Mouse (Mus musculus) embryonic facial prominence, embryonic 14.5 days (tissue): Measurements from ENCODE around the gene Lsm8. TPM values are rescaled to one million over a fixed set of nuclear protein-coding genes. Genes with fewer than 3 reads are reported as not detected.
"Not testable (repeated sequence)": the region's sequence is repeated elsewhere in the genome, so short reads cannot be mapped to it uniquely, and the experiment has no call there.

ENCODE experiments used
- ATAC-seq: fragments of 200-750 bp; cut with Nextera tagmentation; 2 replicates; pipeline ENCODE4 v1.8.0; 2017; ENCODE audit warnings: low read depth, moderate number of reproducible peaks, moderate TSS enrichment
- DNase-seq: peaks from one replicate; pipeline ENCODE4 v3.0.0-alpha.2; 2015; ENCODE audit warnings: low spot score
- H3K27ac ChIP-seq: fragments of 300-500 bp; sonication (generic); replicated peaks from 2 replicates; pipeline ENCODE4 v1.5.1; 2014; ENCODE audit warnings: low read depth, mild to moderate bottlenecking, low read length, moderate library complexity
- H3K27me3 ChIP-seq: fragments of 300-500 bp; sonication (generic); replicated peaks from 2 replicates; pipeline ENCODE4 v1.6.1; 2014; ENCODE audit warnings: low read length; ENCODE audit not compliant: control insufficient read depth, insufficient read depth
- H3K36me3 ChIP-seq: fragments of 300-500 bp; sonication (generic); 2 replicates; pipeline ENCODE4 v1.6.1; 2014; ENCODE audit warnings: low read length, mixed read lengths; ENCODE audit not compliant: control insufficient read depth, insufficient read depth
- H3K4me1 ChIP-seq: fragments of 300-500 bp; sonication (generic); 2 replicates; pipeline ENCODE4 v1.6.1; 2014; ENCODE audit warnings: antibody characterized with exemption, low read length; ENCODE audit not compliant: control insufficient read depth, insufficient read depth
- H3K4me2 ChIP-seq: fragments of 300-500 bp; sonication (generic); 2 replicates; pipeline ENCODE4 v1.6.1; 2014; ENCODE audit warnings: low read depth, mild to moderate bottlenecking, low read length, moderate library complexity, mixed read lengths
- H3K4me3 ChIP-seq: fragments of 300-500 bp; sonication (generic); 2 replicates; pipeline ENCODE4 v1.5.1; 2014; ENCODE audit warnings: low read depth, mild to moderate bottlenecking, low read length
- H3K9ac ChIP-seq: fragments of 300-500 bp; sonication (generic); 2 replicates; pipeline ENCODE4 v1.6.1; 2014; ENCODE audit warnings: low read depth, mild to moderate bottlenecking, low read length, moderate library complexity, mixed read lengths
- H3K9me3 ChIP-seq: fragments of 300-500 bp; sonication (generic); 2 replicates; pipeline ENCODE4 v1.6.1; 2016; ENCODE audit warnings: low read length; ENCODE audit not compliant: control insufficient read depth
- WGBS: fragments of 180-500 bp; shearing (Covaris S2); extraction: QIAGEN DNeasy Blood & Tissue Kit; methylation state at CpG from one replicate; pipeline ENCODE4 v1.1.7; 2014; 5-methylcytosine and 5-hydroxymethylcytosine counted together
- polyA plus RNA-seq: library from polyadenylated mRNA; unstranded; fragments of >200 nt; fragmentation: Nextera tagmentation; extraction: Ambion mirVana; gene quantifications from 2 replicates; pipeline ENCODE4 v1.2.1, GENCODE M21; 2014

The Lsm8 gene
- 129 and 138 TPM in 2 replicates for polyA plus RNA-seq

- DNase-seq, result peak; percentile 98
- peak within 1 kb of the TSS; percentile 68 for H3K4me2 ChIP-seq
- no peaks in the 10 kb centered on the region for H3K9me3 ChIP-seq
- peaks cover 24% of the 10 kb centered on the region for H3K36me3 ChIP-seq
- H3K4me1 ChIP-seq, result peaks cover 6% of the 10 kb centered on the region; the same call in 1 of the 2 replicates
- H3K27me3 ChIP-seq, result no peaks in the 10 kb centered on the region
- H3K4me3 ChIP-seq, result peak within 1 kb of the TSS; percentile 87
- peak within 1 kb of the TSS; percentile 99 for H3K9ac ChIP-seq
- 1% methylated on average over 24 of the region's 37 CpGs for WGBS
- H3K27ac ChIP-seq, result peak within 1 kb of the TSS; percentile 96
- ATAC-seq, result peak; percentile 100
Measured at GRCm38 (mm10) chr6:18848051-18848701, at the start of gene Lsm8. Gene Lsm8 (plus strand): TSS chr6:18848579.

- Histone ChIP-seq H3K27me3 (no peaks in the 10 kb centered on the region), H3K4me1 (no peaks in the 10 kb centered on the region), H3K36me3 (no peaks in the 10 kb centered on the region), H3K27ac (no peak overlapping the region), H3K9ac (no peak overlapping the region), H3K4me3 (no peak overlapping the region), H3K4me2 (no peak overlapping the region), H3K9me3 (no peaks in the 10 kb centered on the region)
- no peak for ATAC-seq
- WGBS, result 90% methylated on average over 2 of the region's 2 CpGs
- no peak for DNase-seq
Measured at GRCm38 (mm10) chr6:18800869-18801511, 47.4 kb upstream of the Lsm8 start.

- Histone ChIP-seq H3K27me3 (no peaks in the 10 kb centered on the region), H3K36me3 (no peaks in the 10 kb centered on the region), H3K4me1 (no peaks in the 10 kb centered on the region), H3K4me3 (no peak overlapping the region), H3K27ac (no peak overlapping the region), H3K9ac (no peak overlapping the region), H3K9me3 (no peaks in the 10 kb centered on the region), H3K4me2 (no peak overlapping the region)
- no peak for DNase-seq
- WGBS, result 89% methylated on average over 1 of the region's 1 CpGs
- ATAC-seq, result no peak
Measured at GRCm38 (mm10) chr6:18812623-18813022, 35.8 kb upstream of the Lsm8 start.

- no peak overlapping the region for H3K9ac ChIP-seq
- H3K4me1 ChIP-seq, result no peaks in the 10 kb centered on the region
- H3K4me3 ChIP-seq, result no peak overlapping the region
- H3K36me3 ChIP-seq, result no peaks in the 10 kb centered on the region
- H3K27ac ChIP-seq, result no peak overlapping the region
- H3K9me3 ChIP-seq, result no peaks in the 10 kb centered on the region
- H3K4me2 ChIP-seq, result no peak overlapping the region
- DNase-seq (no peak), ATAC-seq (no peak)
- no peaks in the 10 kb centered on the region for H3K27me3 ChIP-seq
- WGBS, result 56% methylated on average over 2 of the region's 2 CpGs
Measured at GRCm38 (mm10) chr6:18815606-18816005, 32.8 kb upstream of the Lsm8 start.

- no peaks in the 10 kb centered on the region for H3K4me1 ChIP-seq
- no peak overlapping the region for H3K4me3 ChIP-seq
- 16% methylated on average over 4 of the region's 4 CpGs for WGBS
Measured at GRCm38 (mm10) chr6:18819343-18819742, 29.0 kb upstream of the Lsm8 start.

GRCm38 (mm10) chr6:18820246-18820645 is 28.1 kb upstream of the Lsm8 start:
- no peak overlapping the region for H3K4me3 ChIP-seq
- 73% methylated on average over 4 of the region's 4 CpGs for WGBS
- H3K27ac ChIP-seq, result no peak overlapping the region
- H3K27me3 ChIP-seq, result no peaks in the 10 kb centered on the region
- H3K36me3 ChIP-seq, result no peaks in the 10 kb centered on the region
- no peaks in the 10 kb centered on the region for H3K4me1 ChIP-seq
- no peak overlapping the region for H3K4me2 ChIP-seq
- no peak for ATAC-seq
- no peak for DNase-seq
- H3K9me3 ChIP-seq, result no peaks in the 10 kb centered on the region
- H3K9ac ChIP-seq, result no peak overlapping the region

More at GRCm38 (mm10) chr6:18819343-18819742, 29.0 kb upstream of the Lsm8 start:
- H3K27ac ChIP-seq, result no peak overlapping the region
- no peaks in the 10 kb centered on the region for H3K36me3 ChIP-seq
- H3K27me3 ChIP-seq, result no peaks in the 10 kb centered on the region
- DNase-seq, result peak; percentile 62
- H3K9me3 ChIP-seq, result no peaks in the 10 kb centered on the region
- H3K4me2 ChIP-seq, result no peak overlapping the region
- no peak overlapping the region for H3K9ac ChIP-seq
- ATAC-seq, result no peak

GRCm38 (mm10) chr6:18822812-18823211 is 25.6 kb upstream of the Lsm8 start:
- Histone ChIP-seq H3K4me1 (no peaks in the 10 kb centered on the region), H3K36me3 (no peaks in the 10 kb centered on the region), H3K27ac (no peak overlapping the region), H3K9ac (no peak overlapping the region), H3K9me3 (no peaks in the 10 kb centered on the region), H3K4me3 (no peak overlapping the region), H3K27me3 (no peaks in the 10 kb centered on the region), H3K4me2 (no peak overlapping the region)
- DNase-seq (peak; percentile 9), ATAC-seq (no peak)
- WGBS, result 54% methylated on average over 1 of the region's 1 CpGs

- H3K4me1 ChIP-seq, result no peaks in the 10 kb centered on the region
- H3K27ac ChIP-seq, result no peak overlapping the region
- no peak for ATAC-seq
- no peak for DNase-seq
- no peak overlapping the region for H3K4me3 ChIP-seq
- no peaks in the 10 kb centered on the region for H3K36me3 ChIP-seq
- H3K27me3 ChIP-seq, result no peaks in the 10 kb centered on the region
- no peak overlapping the region for H3K4me2 ChIP-seq
- H3K9ac ChIP-seq, result no peak overlapping the region
- no peaks in the 10 kb centered on the region for H3K9me3 ChIP-seq
- 68% methylated on average over 1 of the region's 1 CpGs for WGBS
Measured at GRCm38 (mm10) chr6:18832958-18833357, 15.4 kb upstream of the Lsm8 start.

- WGBS, result no CpG with 5 or more reads among the region's 11 CpGs
Measured at GRCm38 (mm10) chr6:18844529-18844928, 3.9 kb upstream of the Lsm8 start.

More at GRCm38 (mm10) chr6:18844529-18844928, 3.9 kb upstream of the Lsm8 start:
- H3K36me3 ChIP-seq, H3K27ac ChIP-seq, H3K4me3 ChIP-seq, DNase-seq, H3K4me1 ChIP-seq, H3K9ac ChIP-seq, H3K27me3 ChIP-seq, ATAC-seq, H3K4me2 ChIP-seq, H3K9me3 ChIP-seq: not testable (repeated sequence)
